Mouse (Mus musculus): ENCODE data around the gene Cox19. TPM values are rescaled to one million over a fixed set of nuclear protein-coding genes. Genes with fewer than 3 reads are reported as not detected.

Cox19 gene
- polyA plus RNA-seq, 1 experiment from 2014 or later = 91.9 TPM

DNA sequence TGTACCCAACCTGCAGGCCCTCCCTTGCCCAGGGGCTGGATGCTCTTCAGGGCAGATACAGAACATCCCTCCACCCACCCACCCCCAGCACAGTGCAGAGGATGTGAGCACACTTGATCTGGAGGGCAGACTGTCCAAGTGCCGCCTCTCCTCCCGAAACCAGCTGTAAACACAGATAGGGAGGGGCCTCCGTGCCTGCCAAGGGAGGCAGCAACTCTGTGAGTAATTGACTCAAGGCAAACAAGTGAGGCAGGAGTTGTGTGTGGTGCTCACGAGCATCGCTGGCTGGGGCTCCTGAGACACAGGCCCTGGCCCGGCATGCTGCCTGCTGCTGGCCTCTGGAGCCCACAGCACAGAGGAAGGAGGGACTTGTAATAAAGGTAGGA, 38.5 kb upstream of the Cox19 start:
- Histone ChIP-seq H3K4me2 (no peak overlapping the region), H3K9ac (no peak overlapping the region)
- peak; percentile 71 for ATAC-seq (ENCODE audit: low FRiP score, low read depth)

DNA sequence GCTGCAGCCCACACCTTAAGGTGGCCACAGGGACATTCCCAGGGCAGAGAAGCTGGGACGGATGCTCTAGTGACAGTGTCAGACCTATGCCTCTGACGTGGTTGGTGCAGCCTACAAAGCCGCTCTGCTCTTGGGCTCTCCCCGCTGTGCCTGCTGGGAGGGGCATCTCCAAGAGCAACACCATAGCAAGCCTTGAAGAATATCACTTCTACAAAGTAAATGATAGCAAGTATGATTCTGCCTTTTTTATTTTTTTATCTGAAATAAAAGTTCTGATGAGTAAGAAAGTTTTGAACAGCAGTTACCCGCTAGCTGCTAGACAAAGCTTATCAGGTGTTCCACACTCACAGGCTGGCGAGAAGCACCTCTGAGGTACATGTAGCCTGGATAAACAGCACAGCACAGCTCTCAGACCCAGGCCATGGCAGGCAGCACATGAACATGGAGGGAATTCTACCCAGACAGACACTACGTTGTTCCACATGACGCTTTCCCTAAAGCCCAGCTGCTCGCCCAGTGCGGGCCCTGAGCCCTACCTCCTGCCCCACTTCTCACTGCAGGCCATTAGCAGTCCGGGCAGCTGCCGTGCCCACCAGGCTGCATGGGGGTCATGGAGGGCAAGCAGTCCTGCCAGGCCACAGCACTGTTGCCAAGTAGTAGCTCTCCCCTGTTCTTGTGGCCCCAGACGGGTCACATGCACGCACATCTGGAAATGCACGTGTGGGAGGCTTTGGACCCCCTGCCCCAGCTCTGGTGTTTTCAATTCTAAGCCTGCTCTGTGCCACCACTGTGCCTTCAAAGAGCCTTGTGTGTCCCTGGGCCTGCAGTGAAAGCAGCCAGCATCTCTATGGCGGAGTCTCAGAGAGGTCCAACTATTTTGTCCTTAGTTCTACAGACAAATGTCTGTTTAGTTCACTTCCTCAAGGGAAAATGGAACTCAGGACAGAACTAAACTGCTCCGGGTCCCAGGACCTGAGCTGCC, 37.8 kb upstream of the Cox19 start:
- Histone ChIP-seq H3K4me2 (no peak overlapping the region), H3K36me3 (no peaks in the 10 kb centered on the region), H3K4me1 (replicated peaks) (peaks cover 48% of the 10 kb centered on the region), H3K27me3 (no peaks in the 10 kb centered on the region), H3K4me3 (no peak overlapping the region), H3K27ac (replicated peaks) (peak overlapping the region; percentile 80), H3K9ac (no peak overlapping the region), H3K9me3 (no peaks in the 10 kb centered on the region)
- peak; percentile 57 for ATAC-seq (ENCODE audit: low FRiP score, low read depth)
- WGBS = 70% methylated on average over 17 of the region's 17 CpGs

More for the DNA sequence above, 38.5 kb upstream of the Cox19 start:
- 48% methylated on average over 6 of the region's 6 CpGs for WGBS
- Histone ChIP-seq H3K9me3 (no peaks in the 10 kb centered on the region), H3K36me3 (no peaks in the 10 kb centered on the region), H3K27ac (replicated peaks) (peak overlapping the region; percentile 80), H3K27me3 (no peaks in the 10 kb centered on the region), H3K4me1 (replicated peaks) (peaks cover 48% of the 10 kb centered on the region), H3K4me3 (no peak overlapping the region)

DNA sequence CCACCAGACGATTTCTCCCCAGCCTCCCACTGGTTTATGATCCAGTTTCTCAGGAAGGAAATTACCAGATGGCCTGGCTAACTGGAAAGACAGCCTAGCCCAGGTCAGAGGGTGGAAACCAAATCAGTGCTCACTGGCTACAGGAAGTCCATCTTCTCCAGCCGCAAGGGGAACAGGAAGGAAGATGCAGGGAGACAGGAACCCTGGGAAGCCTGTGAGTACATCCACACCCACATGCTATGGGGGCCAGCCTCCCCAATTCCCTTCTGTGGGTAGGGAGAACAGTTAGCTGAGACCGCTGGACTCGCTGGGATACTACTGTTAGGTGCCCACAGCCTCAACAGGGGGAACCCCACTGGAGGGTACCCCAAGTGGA, 37.0 kb upstream of the Cox19 start:
- Histone ChIP-seq H3K9me3 (no peaks in the 10 kb centered on the region), H3K4me1 (replicated peaks) (peaks cover 50% of the 10 kb centered on the region), H3K27me3 (no peaks in the 10 kb centered on the region), H3K27ac (replicated peaks) (peak overlapping the region; percentile 80), H3K9ac (no peak overlapping the region), H3K36me3 (no peaks in the 10 kb centered on the region), H3K4me3 (no peak overlapping the region), H3K4me2 (no peak overlapping the region)
- 76% methylated on average over 4 of the region's 4 CpGs for WGBS
- ATAC-seq (ENCODE audit: low FRiP score, low read depth) = no peak

DNA sequence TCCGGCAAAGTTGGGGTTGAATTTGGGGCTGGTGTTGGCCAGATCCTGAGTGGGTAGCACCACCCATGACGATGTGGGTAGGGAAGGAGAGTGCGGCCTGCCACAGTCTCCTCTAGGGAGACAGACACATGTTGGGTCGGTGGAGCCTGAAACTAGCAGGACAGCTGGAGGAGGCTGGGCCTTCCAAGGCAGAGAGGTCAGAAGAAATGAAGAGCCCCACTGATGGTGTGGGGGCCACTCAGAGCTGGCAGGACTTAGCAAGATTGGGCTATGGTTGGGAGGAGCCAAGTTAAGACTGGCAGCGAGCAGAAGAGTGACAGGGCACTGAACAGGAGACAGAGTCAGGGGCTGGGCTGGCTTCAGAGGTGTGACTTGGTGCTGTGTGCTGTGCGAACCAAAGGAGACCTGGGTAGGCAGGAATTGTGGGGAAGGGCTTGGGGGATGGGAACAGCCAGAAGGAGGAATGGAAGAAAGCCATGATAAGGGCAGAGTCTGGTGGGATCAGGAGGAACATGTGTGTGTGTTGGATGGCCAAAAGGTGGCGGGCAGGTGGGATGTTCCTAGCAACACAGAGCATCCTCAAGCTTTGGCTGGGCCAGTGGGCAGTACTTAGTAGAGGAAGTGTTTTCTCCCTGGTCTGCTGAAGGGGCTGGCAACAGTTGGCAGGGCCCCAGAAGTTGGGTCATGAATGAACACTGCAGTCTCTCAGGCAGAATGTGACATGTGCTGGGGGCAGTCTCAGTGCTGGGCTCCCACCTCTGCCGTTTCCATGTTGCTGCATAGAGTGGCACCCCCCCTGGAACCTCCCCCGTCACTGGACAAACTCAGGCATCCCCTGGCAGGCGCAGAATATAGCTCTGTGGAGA, 36.3 kb upstream of the Cox19 start:
- Histone ChIP-seq H3K36me3 (no peaks in the 10 kb centered on the region), H3K4me1 (replicated peaks) (peaks cover 56% of the 10 kb centered on the region), H3K9ac (no peak overlapping the region), H3K9me3 (no peaks in the 10 kb centered on the region), H3K27me3 (no peaks in the 10 kb centered on the region), H3K27ac (replicated peaks) (peak overlapping the region; percentile 80), H3K4me2 (no peak overlapping the region), H3K4me3 (no peak overlapping the region)
- WGBS = 81% methylated on average over 10 of the region's 10 CpGs
- ATAC-seq (ENCODE audit: low FRiP score, low read depth) = no peak

DNA sequence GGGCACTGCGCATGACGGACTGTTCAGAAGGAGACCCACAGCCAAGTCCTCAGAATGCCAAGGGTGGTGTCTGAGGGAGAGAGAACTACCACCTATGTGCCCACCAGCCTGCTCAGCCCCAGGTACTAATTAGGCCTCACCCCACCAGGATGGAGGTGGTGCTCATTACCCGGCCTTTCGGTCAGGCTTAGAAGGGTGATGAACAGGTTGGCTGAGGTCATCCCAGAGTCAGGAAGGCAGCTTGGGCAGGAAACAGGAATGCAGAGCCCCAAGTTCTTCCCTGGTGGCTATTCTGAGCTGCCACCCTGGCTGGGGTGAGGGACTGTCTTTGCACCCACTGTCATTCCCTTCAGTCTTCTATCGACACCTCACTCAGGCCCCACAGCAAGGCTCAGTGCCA, 34.8 kb upstream of the Cox19 start:
- H3K27me3 ChIP-seq = no peaks in the 10 kb centered on the region
- H3K4me1 ChIP-seq (replicated peaks) = peaks cover 54% of the 10 kb centered on the region
- no peak for ATAC-seq (ENCODE audit: low FRiP score, low read depth)
- no peaks in the 10 kb centered on the region for H3K9me3 ChIP-seq
- WGBS = 96% methylated on average over 5 of the region's 5 CpGs
- H3K4me2 ChIP-seq = no peak overlapping the region
- H3K27ac ChIP-seq (replicated peaks) = no peak overlapping the region
- H3K4me3 ChIP-seq = no peak overlapping the region
- no peaks in the 10 kb centered on the region for H3K36me3 ChIP-seq
- no peak overlapping the region for H3K9ac ChIP-seq

DNA sequence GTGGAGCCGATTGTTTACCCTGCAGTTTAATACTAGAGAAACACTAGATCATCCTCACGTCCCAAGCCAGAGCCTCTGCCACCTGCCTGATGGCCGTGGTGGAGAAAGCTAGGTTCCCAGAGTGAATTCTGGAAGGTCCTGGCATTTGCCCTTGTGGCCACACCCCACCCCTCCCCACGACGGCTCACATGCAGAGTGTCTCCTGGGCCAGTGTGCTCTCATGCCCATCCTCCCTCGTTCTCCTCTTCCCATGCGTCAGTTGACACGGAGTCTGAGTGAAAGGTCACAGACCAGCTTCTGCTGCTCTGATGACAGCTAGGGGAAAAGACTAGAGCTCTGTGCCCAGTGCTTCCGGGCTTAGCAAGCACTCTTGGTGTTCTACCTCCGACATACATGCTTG, 33.3 kb upstream of the Cox19 start:
- WGBS = 73% methylated on average over 10 of the region's 10 CpGs
- no peak overlapping the region for H3K27ac ChIP-seq (replicated peaks)
- H3K9me3 ChIP-seq = no peaks in the 10 kb centered on the region
- H3K4me1 ChIP-seq (replicated peaks) = peaks cover 57% of the 10 kb centered on the region
- H3K36me3 ChIP-seq = no peaks in the 10 kb centered on the region
- H3K4me3 ChIP-seq = no peak overlapping the region
- H3K27me3 ChIP-seq = no peaks in the 10 kb centered on the region
- H3K9ac ChIP-seq = no peak overlapping the region
- no peak overlapping the region for H3K4me2 ChIP-seq
- no peak for ATAC-seq (ENCODE audit: low FRiP score, low read depth)

DNA sequence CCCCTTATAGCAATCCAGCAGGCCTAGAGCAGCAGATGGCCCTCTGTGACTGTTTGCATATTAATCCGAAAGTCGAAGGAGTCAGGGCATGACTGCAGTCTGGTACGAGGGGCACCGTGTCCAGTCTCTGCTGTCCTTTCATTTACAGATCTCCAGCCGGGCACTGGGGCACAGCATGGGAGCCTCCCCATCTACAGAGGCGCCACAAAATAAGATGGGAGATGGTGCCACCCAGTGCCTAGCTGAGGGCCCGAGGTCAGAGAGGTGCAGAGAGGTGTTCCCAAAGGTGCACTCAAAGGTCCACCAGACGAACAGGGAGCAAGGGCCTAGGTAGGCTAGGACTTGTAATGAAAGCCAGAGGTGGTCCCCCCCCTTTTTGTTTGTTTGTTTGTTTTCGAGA, 32.0 kb upstream of the Cox19 start:
- Histone ChIP-seq H3K4me1 (replicated peaks) (peaks cover 54% of the 10 kb centered on the region), H3K9ac (no peak overlapping the region), H3K36me3 (no peaks in the 10 kb centered on the region), H3K27ac (replicated peaks) (peak overlapping the region; percentile 47), H3K9me3 (no peaks in the 10 kb centered on the region), H3K4me2 (0 out of 2 replicates have a peak overlapping the region, but pooled peaks have one; percentile 6), H3K27me3 (no peaks in the 10 kb centered on the region), H3K4me3 (no peak overlapping the region)
- 62% methylated on average over 9 of the region's 9 CpGs for WGBS
- no peak for ATAC-seq (ENCODE audit: low FRiP score, low read depth)

DNA sequence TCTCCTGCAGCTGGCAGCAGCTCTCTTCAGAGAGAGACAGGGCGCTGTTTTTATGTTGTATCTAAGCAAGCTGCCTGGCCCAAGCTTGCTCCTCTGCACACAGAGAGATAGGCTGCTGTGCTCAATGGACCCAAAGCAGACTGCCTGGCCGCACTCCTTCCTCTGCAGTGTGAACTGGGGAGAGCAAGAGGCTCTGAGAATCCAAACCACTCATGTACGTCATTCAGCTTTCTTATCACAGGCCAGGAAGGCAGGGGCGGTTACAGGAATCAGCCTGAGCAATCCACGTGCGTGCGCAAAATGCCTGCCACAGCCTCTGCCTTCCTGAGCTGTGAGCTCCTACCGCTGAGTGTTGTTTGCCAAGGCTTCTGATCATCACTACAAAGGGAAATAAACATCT, 31.5 kb upstream of the Cox19 start:
- WGBS = 57% methylated on average over 8 of the region's 8 CpGs
- peak overlapping the region; percentile 25 for H3K9ac ChIP-seq
- H3K4me2 ChIP-seq = 0 out of 2 replicates have a peak overlapping the region, but pooled peaks have one; percentile 6
- no peaks in the 10 kb centered on the region for H3K36me3 ChIP-seq
- H3K4me1 ChIP-seq (replicated peaks) = peaks cover 52% of the 10 kb centered on the region
- no peak for ATAC-seq (ENCODE audit: low FRiP score, low read depth)
- no peak overlapping the region for H3K4me3 ChIP-seq
- no peaks in the 10 kb centered on the region for H3K9me3 ChIP-seq
- H3K27me3 ChIP-seq = no peaks in the 10 kb centered on the region
- H3K27ac ChIP-seq (replicated peaks) = peak overlapping the region; percentile 47

DNA sequence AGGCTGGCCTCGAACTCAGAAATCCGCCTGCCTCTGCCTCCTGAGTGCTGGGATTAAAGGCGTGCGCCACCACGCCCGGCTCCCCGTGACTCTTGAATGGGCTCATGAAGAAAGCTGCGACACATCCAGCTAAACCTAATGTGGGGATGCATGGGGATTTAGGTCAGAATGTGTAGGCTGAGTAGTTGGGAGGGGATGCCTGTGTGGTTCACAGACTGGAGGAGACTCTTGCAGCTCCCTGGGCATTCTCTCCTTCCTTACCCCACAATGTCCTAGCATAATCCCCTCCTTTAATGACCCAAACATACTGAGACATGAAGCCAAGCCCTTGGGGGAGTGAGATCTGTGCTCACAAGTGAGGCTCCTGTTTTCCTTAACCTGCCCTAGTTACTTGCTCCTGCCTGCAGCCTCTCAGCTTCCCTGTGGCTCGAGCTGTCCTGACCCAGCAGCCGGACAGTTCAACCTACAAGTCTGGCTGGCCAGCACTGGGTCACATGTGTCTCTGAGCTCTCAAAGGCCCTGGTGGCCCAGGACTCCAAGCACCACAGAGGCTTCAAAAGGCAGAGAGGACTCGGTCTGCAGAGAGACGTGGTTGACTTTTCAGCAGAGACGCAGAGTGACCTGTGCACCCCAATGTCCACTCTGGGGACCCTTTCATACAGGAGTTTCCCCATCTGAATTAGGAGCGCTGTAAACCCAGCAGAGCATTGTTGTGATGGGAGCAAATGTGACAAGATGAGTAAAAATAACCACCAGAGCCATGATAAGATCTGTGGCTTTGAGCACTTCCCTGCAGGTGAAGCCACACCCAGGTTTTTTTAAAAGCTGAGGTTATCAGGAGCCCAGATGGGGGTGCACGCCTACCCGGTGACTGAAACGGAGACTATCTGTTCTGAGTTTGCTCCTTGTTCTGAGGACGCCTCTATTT, 30.6 kb upstream of the Cox19 start:
- Histone ChIP-seq H3K4me2 (peak overlapping the region; percentile 66; the same call in 1 of the 2 replicates), H3K4me1 (replicated peaks) (peaks cover 49% of the 10 kb centered on the region), H3K4me3 (no peak overlapping the region), H3K27me3 (no peaks in the 10 kb centered on the region), H3K9ac (no peak overlapping the region), H3K9me3 (no peaks in the 10 kb centered on the region), H3K27ac (replicated peaks) (peak overlapping the region; percentile 47), H3K36me3 (no peaks in the 10 kb centered on the region)
- no peak for ATAC-seq (ENCODE audit: low FRiP score, low read depth)
- WGBS = 84% methylated on average over 18 of the region's 18 CpGs

DNA sequence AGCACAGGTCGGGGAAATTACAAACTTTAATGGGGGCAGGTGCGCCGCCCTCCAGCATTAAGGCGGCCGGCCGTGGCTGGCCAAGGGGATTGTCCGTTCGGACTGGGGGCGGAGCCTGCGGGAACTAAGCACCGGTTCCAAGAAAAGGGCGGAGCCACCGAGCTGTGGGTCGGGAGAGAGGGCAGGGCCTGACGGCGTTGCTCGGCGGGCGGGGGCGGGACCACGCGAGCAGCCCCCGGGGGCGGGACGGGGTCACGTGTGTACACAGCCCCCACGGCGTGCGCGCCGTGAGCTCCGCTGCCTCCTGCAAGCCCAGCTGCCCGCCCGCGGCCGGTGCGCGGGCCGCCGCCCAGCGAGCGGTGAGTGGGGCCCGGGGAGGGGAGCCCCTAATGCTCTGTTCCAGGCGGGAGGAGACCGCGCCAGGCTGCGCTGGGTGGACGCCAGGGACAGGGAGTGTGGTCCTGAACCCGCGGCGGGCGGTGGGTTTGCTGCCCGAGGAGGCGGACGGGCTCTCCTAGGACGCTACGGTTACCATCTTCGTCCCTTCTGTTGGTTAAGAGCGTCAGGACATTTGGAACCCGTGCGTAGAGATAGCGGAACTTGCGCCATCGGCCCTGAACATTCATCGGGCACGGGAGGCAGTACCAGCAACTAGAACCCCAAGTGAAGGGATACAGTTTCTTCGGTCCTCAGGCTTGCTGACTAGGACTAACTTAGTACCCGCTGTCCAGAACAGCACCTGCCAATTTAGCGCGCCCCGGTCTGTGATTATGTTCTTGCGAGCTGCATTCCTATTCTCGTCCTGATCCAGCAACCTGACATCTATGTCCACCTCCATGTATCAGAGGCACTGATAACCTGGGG, 29.4 kb upstream of the Cox19 start:
- ATAC-seq (ENCODE audit: low FRiP score, low read depth) = peak; percentile 83
- Histone ChIP-seq H3K4me1 (replicated peaks) (peaks cover 49% of the 10 kb centered on the region), H3K27ac (replicated peaks) (peak overlapping the region; percentile 69), H3K4me3 (peak overlapping the region; percentile 50), H3K4me2 (peak overlapping the region; percentile 66), H3K36me3 (no peaks in the 10 kb centered on the region), H3K9me3 (no peaks in the 10 kb centered on the region), H3K9ac (peak overlapping the region; percentile 51), H3K27me3 (no peaks in the 10 kb centered on the region)
- 1% methylated on average over 61 of the region's 73 CpGs for WGBS
